Mouse (Mus musculus) bone marrow macrophage, adult 2 months (primary cell): ENCODE data around the gene Agxt.

Experiments
- CTCF ChIP-seq: IDR thresholded peaks from 2 replicates; pipeline ENCODE4 v1.5.1; 2012; ENCODE audit warnings: low read depth, mild to moderate bottlenecking, low read length, moderate library complexity
- POLR2A ChIP-seq: IDR thresholded peaks from 2 replicates; pipeline ENCODE4 v1.6.1; 2012; ENCODE audit warnings: mild to moderate bottlenecking, low read depth, low read length, borderline replicate concordance

DNA sequence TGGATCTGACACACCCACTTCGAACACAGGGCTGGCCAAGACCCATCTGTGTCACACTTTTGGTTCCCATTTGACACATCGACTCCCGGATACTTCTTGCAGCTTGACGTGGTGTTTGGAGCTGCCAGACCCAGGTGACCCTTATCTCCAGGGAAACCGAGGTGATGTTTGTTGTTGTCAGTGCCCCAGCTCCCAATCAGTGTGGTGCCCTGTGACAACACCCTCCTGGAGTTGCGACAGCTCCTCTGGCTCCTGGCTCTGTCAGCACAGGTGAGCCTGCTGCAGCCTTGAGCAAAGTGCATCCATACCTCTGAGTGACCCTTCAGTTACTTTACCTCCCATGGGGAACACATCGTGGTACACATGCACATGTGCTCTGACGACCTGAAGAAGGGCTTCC, 2.4 kb upstream of the Agxt start:
- TF ChIP-seq CTCF, result no peak
- TF ChIP-seq POLR2A, result no peak
